Mouse (Mus musculus) hindbrain, embryonic 14.5 days (tissue): ENCODE results near the gene Klhdc8b. TPM values are rescaled to one million over a fixed set of nuclear protein-coding genes. Genes with fewer than 3 reads are reported as not detected.
A peak's percentile ranks its signal among the peaks of the same experiment; 100 is the strongest.

Experiments
- ATAC-seq: fragments of 200-750 bp; cut with Nextera tagmentation; 2 replicates; pipeline ENCODE4 v1.8.0; 2017; ENCODE audit warnings: moderate number of reproducible peaks, mild to moderate bottlenecking, moderate TSS enrichment, moderate library complexity; ENCODE audit not compliant: low FRiP score
- DNase-seq: peaks from one replicate; pipeline ENCODE4 v3.0.0-alpha.2; 2015; ENCODE audit warnings: low spot score
- H3K27ac ChIP-seq: fragments of 300-500 bp; sonication (generic); 2 replicates; pipeline ENCODE4 v1.5.1; 2014; ENCODE audit warnings: mild to moderate bottlenecking, moderate library complexity
- H3K27me3 ChIP-seq: fragments of 300-500 bp; sonication (generic); 2 replicates; pipeline ENCODE4 v1.6.1; 2014; ENCODE audit warnings: mild to moderate bottlenecking, low read length, mixed read lengths; ENCODE audit not compliant: control insufficient read depth, insufficient read depth
- H3K36me3 ChIP-seq: fragments of 300-500 bp; sonication (generic); replicated peaks from 2 replicates; pipeline ENCODE4 v1.6.1; 2014; ENCODE audit not compliant: control insufficient read depth, insufficient read depth
- H3K4me1 ChIP-seq: fragments of 300-500 bp; sonication (generic); replicated peaks from 2 replicates; pipeline ENCODE4 v1.6.1; 2014; ENCODE audit warnings: antibody characterized with exemption, low read length, mixed read lengths; ENCODE audit not compliant: control insufficient read depth, insufficient read depth
- H3K4me2 ChIP-seq: fragments of 300-500 bp; sonication (generic); replicated peaks from 2 replicates; pipeline ENCODE4 v1.6.1; 2014; ENCODE audit warnings: mild to moderate bottlenecking, moderate library complexity
- H3K4me3 ChIP-seq: fragments of 300-500 bp; sonication (generic); replicated peaks from 2 replicates; pipeline ENCODE4 v1.5.1; 2014; ENCODE audit warnings: mild to moderate bottlenecking, low read length
- H3K9ac ChIP-seq: fragments of 300-500 bp; sonication (generic); 2 replicates; pipeline ENCODE4 v1.6.1; 2014
- H3K9me3 ChIP-seq: fragments of 300-500 bp; sonication (generic); 2 replicates; pipeline ENCODE4 v1.6.1; 2016; ENCODE audit warnings: low read length; ENCODE audit not compliant: control insufficient read depth
- WGBS: fragments of 180-500 bp; shearing (Covaris S2); extraction: QIAGEN DNeasy Blood & Tissue Kit; methylation state at CpG from one replicate; pipeline ENCODE4 v1.1.7; 2014; 5-methylcytosine and 5-hydroxymethylcytosine counted together
- polyA plus RNA-seq: library from polyadenylated mRNA; unstranded; fragments of >200 nt; fragmentation: Nextera tagmentation; extraction: Ambion mirVana; gene quantifications from 2 replicates; pipeline ENCODE4 v1.2.1, GENCODE M21; 2014

Gene Klhdc8b
- polyA plus RNA-seq, 1 experiment from 2014 or later, result 57.2 TPM

- 86% methylated on average over 16 of the region's 16 CpGs for WGBS
- H3K4me3 ChIP-seq, result peak overlapping the region; percentile 95
- peak overlapping the region; percentile 93 for H3K4me2 ChIP-seq
- DNase-seq (no peak), ATAC-seq (no peak)
- no peaks in the 10 kb centered on the region for H3K27me3 ChIP-seq
- H3K9ac ChIP-seq, result 0 out of 2 replicates have a peak overlapping the region, but pooled peaks have one; percentile 90
- peaks cover 54% of the 10 kb centered on the region for H3K36me3 ChIP-seq
- H3K9me3 ChIP-seq, result no peaks in the 10 kb centered on the region
- H3K27ac ChIP-seq, result no peak overlapping the region
- peaks cover 22% of the 10 kb centered on the region for H3K4me1 ChIP-seq
Measured at GRCm38 (mm10) chr9:108492043-108492750, 30.8 kb upstream of the Klhdc8b start.

GRCm38 (mm10) chr9:108491286-108491580 is 29.9 kb upstream of the Klhdc8b start:
- H3K4me3 ChIP-seq, result peak overlapping the region; percentile 95
- peak overlapping the region; percentile 90 for H3K9ac ChIP-seq
- H3K27me3 ChIP-seq, result no peaks in the 10 kb centered on the region
- ATAC-seq (no peak), DNase-seq (no peak)
- peak overlapping the region; percentile 98 for H3K27ac ChIP-seq
- peak overlapping the region; percentile 93 for H3K4me2 ChIP-seq
- H3K4me1 ChIP-seq, result peaks cover 22% of the 10 kb centered on the region
- H3K9me3 ChIP-seq, result no peaks in the 10 kb centered on the region
- 13% methylated on average over 12 of the region's 12 CpGs for WGBS
- H3K36me3 ChIP-seq, result peaks cover 44% of the 10 kb centered on the region

- under 1% methylated on average over 69 of the region's 69 CpGs for WGBS
- peak within 1 kb of the TSS; percentile 95 for H3K4me3 ChIP-seq
- DNase-seq, result peak; percentile 97
- peak; percentile 96 for ATAC-seq
- H3K9me3 ChIP-seq, result no peaks in the 10 kb centered on the region
- H3K4me1 ChIP-seq, result peaks cover 22% of the 10 kb centered on the region
- H3K9ac ChIP-seq, result peak within 1 kb of the TSS; percentile 90
- H3K27ac ChIP-seq, result peak within 1 kb of the TSS; percentile 98
- H3K27me3 ChIP-seq, result no peaks in the 10 kb centered on the region
- peaks cover 42% of the 10 kb centered on the region for H3K36me3 ChIP-seq
- peak within 1 kb of the TSS; percentile 93 for H3K4me2 ChIP-seq
Measured at GRCm38 (mm10) chr9:108490559-108491285, 29.3 kb upstream of the Klhdc8b start, which contains the start of gene Usp19. Gene Usp19, plus strand, starts transcription at chr9:108490602.

- Histone ChIP-seq H3K27ac (peak overlapping the region; percentile 98), H3K27me3 (no peaks in the 10 kb centered on the region), H3K4me1 (peaks cover 22% of the 10 kb centered on the region), H3K36me3 (peaks cover 38% of the 10 kb centered on the region), H3K4me3 (peak overlapping the region; percentile 95), H3K4me2 (peak overlapping the region; percentile 93), H3K9ac (peak overlapping the region; percentile 90), H3K9me3 (no peaks in the 10 kb centered on the region)
- ATAC-seq, result peak; percentile 24
- 66% methylated on average over 26 of the region's 26 CpGs for WGBS
- DNase-seq, result no peak
Measured at GRCm38 (mm10) chr9:108489702-108490558, 28.5 kb upstream of the Klhdc8b start.

- no peak overlapping the region for H3K4me3 ChIP-seq
- H3K27ac ChIP-seq, result peak overlapping the region; percentile 98; the same call in 1 of the 2 replicates
- ATAC-seq (no peak), DNase-seq (no peak)
- no peak overlapping the region for H3K9ac ChIP-seq
- no peaks in the 10 kb centered on the region for H3K9me3 ChIP-seq
- 96% methylated on average over 20 of the region's 20 CpGs for WGBS
- no peaks in the 10 kb centered on the region for H3K27me3 ChIP-seq
- peaks cover 30% of the 10 kb centered on the region for H3K36me3 ChIP-seq
- no peak overlapping the region for H3K4me2 ChIP-seq
- H3K4me1 ChIP-seq, result peaks cover 22% of the 10 kb centered on the region
Measured at GRCm38 (mm10) chr9:108489215-108489614, 27.8 kb upstream of the Klhdc8b start.

GRCm38 (mm10) chr9:108488403-108488802 is 27.0 kb upstream of the Klhdc8b start:
- Histone ChIP-seq H3K27ac (no peak overlapping the region), H3K36me3 (peaks cover 22% of the 10 kb centered on the region), H3K4me1 (peaks cover 22% of the 10 kb centered on the region), H3K4me2 (no peak overlapping the region), H3K27me3 (no peaks in the 10 kb centered on the region), H3K9me3 (no peaks in the 10 kb centered on the region), H3K4me3 (no peak overlapping the region), H3K9ac (no peak overlapping the region)
- 89% methylated on average over 17 of the region's 17 CpGs for WGBS
- DNase-seq (no peak), ATAC-seq (no peak)

- 96% methylated on average over 8 of the region's 8 CpGs for WGBS
- ATAC-seq (no peak), DNase-seq (no peak)
- Histone ChIP-seq H3K27me3 (no peaks in the 10 kb centered on the region), H3K4me2 (no peak overlapping the region), H3K36me3 (peaks cover 9% of the 10 kb centered on the region; the same call in 1 of the 2 replicates), H3K4me1 (peaks cover 15% of the 10 kb centered on the region), H3K4me3 (no peak overlapping the region), H3K27ac (no peak overlapping the region), H3K9me3 (no peaks in the 10 kb centered on the region), H3K9ac (no peak overlapping the region)
Measured at GRCm38 (mm10) chr9:108486973-108487530, 25.7 kb upstream of the Klhdc8b start.

- H3K4me1 ChIP-seq, result peaks cover 7% of the 10 kb centered on the region
- no peak overlapping the region for H3K27ac ChIP-seq
- 93% methylated on average over 19 of the region's 19 CpGs for WGBS
- H3K27me3 ChIP-seq, result no peaks in the 10 kb centered on the region
- no peak for ATAC-seq
- DNase-seq, result no peak
- H3K4me3 ChIP-seq, result no peak overlapping the region
- no peaks in the 10 kb centered on the region for H3K9me3 ChIP-seq
- no peak overlapping the region for H3K4me2 ChIP-seq
- H3K9ac ChIP-seq, result no peak overlapping the region
- peaks cover 7% of the 10 kb centered on the region; the same call in 1 of the 2 replicates for H3K36me3 ChIP-seq
Measured at GRCm38 (mm10) chr9:108485301-108485875, 24.0 kb upstream of the Klhdc8b start.
